Mouse (Mus musculus) retina, embryonic 14.5 days (tissue): ENCODE results near the gene Il17re.

ENCODE experiments used
- DNase-seq: peaks from one replicate; pipeline ENCODE4 v3.0.0-alpha.2; 2015; ENCODE audit warnings: low spot score

Gene Il17re

DNA sequence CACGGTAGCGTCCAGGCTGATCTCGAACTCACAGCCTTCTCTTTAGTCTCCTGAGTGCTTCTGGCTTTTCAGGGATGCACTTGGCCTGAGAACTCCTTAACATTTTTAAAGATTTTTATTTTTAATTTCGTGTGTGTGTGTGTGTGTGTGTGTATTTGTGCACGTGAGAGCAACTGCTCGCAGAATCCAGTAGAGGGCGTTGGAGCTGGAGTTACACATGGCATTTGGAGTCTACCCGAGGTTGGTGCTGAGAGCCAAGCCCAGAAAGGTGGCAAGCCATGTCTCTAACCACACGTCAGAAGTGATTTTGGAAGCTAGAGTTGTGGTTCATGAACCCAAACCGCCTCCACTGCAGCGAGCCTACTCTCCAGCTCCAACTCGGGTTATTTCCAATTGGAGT, 15.2 kb upstream of the Il17re start:
- DNase-seq = no peak

GRCm38 (mm10) chr6:113444207-113444965, 13.9 kb upstream of the Il17re start:
- DNase-seq = no peak

GRCm38 (mm10) chr6:113447639-113448038, 10.6 kb upstream of the Il17re start:
- DNase-seq = no peak

DNA sequence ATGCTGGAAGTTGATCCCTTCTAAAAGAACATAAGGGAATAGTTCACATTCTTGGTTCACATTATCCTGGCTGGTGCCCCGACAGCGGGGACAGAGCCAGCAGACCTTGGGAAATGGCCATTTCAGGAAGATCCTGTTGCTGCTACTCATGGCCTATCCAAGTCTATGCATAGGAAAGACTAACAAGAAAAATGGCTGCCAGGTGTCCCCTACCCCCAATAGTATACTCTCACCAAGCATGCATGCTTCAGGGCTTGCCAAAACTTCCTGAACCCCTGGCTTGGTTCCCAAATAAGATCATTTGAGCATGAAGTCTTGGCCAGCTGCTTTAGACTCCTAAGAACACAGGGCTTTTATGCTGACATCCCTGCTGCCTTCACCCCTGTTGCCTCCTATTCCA, 6.4 kb upstream of the Il17re start:
- DNase-seq = no peak

DNA sequence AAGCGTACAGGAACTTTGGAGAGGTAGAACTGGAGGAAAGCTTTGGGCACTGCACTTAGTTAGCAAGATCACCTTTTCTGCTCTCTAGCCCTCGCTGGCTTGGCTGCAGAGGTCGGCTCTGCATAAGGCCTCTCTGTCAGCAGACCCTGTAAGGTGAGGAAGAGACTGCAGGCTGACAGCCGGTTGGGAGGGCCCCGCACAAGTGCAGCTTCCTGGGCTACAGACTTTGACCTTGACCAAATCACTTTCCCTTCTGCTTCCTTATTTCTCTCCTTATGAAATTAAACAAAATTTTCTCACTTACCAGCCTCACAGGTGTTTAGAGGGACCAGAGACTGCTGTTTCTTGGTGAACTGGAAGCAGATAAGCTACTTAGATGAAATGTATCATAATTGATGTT, 3.3 kb upstream of the Il17re start:
- no peak for DNase-seq

GRCm38 (mm10) chr6:113458635-113459034, 351 bp downstream of the Il17re start:
- DNase-seq = no peak

DNA sequence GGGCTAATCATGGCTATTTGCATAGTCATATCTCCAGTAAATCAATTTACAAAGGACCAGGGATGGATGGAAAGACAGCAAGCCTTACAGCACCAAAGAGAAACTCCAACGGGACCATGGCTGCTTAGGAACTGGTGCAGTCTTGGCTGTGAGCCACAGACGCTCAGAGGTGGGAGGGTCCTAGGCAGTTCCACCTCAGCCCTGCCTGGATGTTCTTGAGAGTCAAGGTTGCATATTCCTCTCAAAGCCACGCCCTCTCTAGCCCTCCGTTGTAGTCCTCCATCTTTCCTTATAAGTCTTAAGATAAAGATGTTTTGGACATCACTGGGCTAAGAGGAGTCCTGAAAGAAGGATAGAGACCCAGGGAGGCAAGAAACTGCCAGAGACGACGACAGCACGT, 5.8 kb downstream of the Il17re start:
- DNase-seq = no peak

GRCm38 (mm10) chr6:113465602-113466001, 7.3 kb downstream of the Il17re start:
- peak; percentile 68 for DNase-seq

DNA sequence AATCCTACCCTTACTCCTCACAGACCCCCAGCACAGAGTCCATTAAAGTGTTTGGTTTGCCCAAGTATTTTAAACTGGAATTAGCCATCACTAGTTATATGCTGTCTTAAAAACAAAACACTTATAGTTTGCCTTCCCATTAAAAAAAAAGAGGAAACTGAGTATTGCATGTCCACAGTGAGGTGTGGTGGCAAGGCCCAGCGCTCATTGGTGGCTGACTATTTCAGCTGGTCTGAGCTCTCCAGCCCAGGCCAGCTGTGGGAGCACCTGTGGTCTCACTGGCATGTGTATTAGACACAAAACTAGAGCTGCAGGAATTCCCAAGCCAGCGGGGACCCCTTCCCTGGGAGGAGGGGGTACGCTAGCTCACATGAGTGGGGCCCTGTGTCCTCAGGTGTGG, 10.2 kb downstream of the Il17re start:
- DNase-seq = no peak

GRCm38 (mm10) chr6:113469021-113469420, 10.7 kb downstream of the Il17re start:
- peak; percentile 88 for DNase-seq

DNA sequence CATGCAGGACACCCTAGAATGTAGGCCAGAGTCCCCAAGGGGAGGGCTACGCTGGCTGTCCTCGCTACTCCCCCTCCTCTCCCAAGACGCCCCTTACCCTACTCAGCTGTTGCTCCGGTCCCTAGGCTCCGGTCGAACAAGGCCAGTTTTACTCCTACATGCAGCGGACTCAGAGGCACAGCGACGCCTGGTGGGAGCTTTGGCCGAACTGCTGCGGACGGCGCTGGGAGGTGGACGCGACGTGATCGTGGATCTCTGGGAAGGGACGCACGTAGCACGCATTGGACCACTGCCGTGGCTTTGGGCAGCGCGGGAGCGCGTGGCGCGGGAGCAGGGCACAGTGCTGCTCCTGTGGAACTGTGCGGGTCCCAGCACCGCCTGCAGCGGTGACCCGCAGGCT, 11.1 kb downstream of the Il17re start:
- DNase-seq = peak; percentile 89

DNA sequence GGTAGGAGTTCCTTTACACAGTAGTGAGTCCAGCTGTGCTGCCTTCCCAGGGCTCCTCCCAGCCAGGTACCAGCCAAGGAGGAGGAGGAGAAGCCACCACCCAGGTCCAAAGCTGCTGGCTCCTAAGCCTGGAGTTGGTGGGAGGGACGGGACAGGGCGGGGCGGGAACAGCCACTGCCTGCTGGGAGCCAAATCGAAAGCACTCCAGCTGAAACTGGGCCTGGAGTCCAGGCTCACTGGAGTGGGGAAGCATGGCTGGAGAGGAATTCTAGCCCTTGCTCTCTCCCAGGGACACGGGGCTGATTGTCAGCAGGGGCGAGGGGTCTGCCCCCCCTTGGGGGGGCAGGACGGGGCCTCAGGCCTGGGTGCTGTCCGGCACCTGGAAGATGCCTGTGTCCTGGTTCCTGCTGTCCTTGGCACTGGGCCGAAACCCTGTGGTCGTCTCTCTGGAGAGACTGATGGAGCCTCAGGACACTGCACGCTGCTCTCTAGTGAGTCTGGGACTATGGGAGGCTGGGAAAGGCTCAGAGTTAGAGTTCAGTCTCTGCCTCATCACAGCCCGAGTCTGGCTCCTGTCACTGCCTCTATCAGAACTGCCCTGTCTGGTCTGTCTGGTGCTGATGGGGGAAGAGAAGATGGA, 13.1 kb downstream of the Il17re start, which contains the start of gene Il17rc:
Il17rc (plus strand) TSS at position 131 of the 640 bp plus-strand sequence.
- no peak for DNase-seq

- DNase-seq = no peak
Observed at GRCm38 (mm10) chr6:113472061-113472460, 13.8 kb downstream of the Il17re start.

GRCm38 (mm10) chr6:113473246-113473645, 15.0 kb downstream of the Il17re start:
- DNase-seq = no peak

GRCm38 (mm10) chr6:113473715-113474114, 15.4 kb downstream of the Il17re start:
- DNase-seq = no peak

DNA sequence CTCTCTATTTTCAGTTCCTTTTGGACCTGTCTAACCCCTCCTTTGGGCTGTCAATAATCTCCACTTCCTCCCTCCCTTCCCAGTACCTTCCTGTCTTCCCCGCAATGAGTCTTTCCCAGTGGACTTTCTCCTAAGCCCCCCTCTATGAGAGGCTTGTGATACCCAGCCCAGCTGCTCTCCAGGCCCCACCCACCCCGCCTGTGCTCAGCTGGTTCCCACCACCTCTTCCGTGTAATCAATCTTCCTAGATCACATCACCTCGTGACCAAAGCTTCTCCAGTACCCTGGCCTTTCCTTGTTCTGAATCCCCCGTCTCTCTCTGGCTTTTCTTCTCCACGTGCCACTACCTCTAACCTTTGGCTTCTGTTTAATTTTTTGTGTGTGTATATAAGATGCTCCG, 19.1 kb downstream of the Il17re start:
- DNase-seq = no peak

- no peak for DNase-seq
Observed at GRCm38 (mm10) chr6:113478906-113479305, 20.6 kb downstream of the Il17re start.

DNA sequence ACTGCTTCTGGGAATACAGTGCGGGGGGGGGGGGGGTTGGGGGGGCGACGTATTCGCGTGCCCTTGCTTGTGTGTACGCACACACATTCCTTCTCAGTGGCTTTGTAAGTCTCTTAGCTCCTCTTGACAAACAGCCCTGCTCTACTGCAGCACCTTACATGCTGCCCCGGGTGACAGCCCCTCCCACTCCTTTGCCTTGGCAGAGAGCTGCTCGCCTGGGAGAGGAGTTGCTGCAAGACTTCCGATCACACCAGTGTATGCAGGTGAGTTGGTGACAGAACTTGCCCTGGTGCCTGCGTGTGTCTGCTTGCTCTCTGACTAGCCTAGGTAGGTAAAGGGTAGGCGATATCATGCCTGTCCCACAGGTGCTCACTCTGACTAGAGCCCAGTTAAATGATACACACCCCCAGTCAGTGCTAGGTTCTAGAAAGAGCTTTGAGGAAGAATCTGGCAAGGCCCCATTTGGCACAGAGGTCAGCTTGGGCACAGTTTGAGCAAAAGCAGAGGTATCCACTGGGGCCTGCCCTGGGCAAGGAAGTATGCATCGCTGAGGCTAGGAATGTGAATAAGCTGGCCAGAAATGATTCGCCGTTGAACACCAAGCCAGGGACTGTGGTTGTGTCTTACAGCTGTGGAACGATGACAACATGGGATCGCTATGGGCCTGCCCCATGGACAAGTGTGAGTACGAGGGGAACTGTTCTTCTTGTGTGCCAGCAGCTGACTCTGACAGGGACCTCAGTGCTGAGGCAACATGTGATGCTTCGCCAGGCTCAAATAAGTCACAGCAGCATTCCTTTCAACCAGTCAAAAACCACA, 22.5 kb downstream of the Il17re start:
- DNase-seq = no peak

DNA sequence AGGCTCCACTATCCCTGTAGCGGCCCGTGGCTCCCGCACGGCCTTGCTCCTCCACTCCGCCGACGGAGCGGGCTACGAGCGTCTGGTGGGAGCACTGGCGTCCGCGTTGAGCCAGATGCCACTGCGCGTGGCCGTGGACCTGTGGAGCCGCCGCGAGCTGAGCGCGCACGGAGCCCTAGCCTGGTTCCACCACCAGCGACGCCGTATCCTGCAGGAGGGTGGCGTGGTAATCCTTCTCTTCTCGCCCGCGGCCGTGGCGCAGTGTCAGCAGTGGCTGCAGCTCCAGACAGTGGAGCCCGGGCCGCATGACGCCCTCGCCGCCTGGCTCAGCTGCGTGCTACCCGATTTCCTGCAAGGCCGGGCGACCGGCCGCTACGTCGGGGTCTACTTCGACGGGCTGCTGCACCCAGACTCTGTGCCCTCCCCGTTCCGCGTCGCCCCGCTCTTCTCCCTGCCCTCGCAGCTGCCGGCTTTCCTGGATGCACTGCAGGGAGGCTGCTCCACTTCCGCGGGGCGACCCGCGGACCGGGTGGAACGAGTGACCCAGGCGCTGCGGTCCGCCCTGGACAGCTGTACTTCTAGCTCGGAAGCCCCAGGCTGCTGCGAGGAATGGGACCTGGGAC, 24.3 kb downstream of the Il17re start:
- DNase-seq = no peak

GRCm38 (mm10) chr6:113483100-113483615, 24.9 kb downstream of the Il17re start, which contains the start of gene Creld1:
TSS of gene Creld1 (plus strand) at chr6:113483297.
- DNase-seq = peak; percentile 96

- peak; percentile 58 for DNase-seq
Observed at GRCm38 (mm10) chr6:113483729-113484128, 25.4 kb downstream of the Il17re start.

DNA sequence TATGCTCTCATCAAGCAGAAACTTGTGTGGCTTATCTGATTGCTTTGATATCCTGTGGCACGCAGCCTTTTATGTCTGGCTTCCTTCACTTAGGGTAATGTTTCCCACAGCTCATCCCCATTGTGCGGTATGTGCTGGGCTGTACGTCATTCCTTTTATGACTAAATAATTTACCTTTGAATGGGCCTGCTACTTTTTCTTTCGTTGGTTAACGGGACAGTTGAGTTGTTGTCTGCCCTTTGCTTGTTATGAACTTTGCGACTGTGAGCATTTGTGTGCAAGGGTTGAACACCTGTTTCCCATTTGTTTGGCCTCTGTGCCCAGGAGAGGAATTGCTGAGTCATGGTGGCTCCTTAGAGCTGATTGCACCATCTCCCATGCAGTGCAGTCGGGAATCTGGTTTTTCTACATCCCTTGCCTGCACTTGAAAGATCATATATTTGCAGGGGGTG, 28.9 kb downstream of the Il17re start:
- DNase-seq = no peak
